Mouse (Mus musculus): ENCODE measurements around the gene Mrpl51. TPM values are rescaled to one million over a fixed set of nuclear protein-coding genes. Genes with fewer than 3 reads are reported as not detected.
A peak's percentile ranks its signal among the peaks of the same experiment; 100 is the strongest.
"Not testable (repeated sequence)": the region's sequence is repeated elsewhere in the genome, so short reads cannot be mapped to it uniquely, and the experiment has no call there.

The Mrpl51 gene
- total RNA-seq, 1 experiment = 184 TPM

DNA sequence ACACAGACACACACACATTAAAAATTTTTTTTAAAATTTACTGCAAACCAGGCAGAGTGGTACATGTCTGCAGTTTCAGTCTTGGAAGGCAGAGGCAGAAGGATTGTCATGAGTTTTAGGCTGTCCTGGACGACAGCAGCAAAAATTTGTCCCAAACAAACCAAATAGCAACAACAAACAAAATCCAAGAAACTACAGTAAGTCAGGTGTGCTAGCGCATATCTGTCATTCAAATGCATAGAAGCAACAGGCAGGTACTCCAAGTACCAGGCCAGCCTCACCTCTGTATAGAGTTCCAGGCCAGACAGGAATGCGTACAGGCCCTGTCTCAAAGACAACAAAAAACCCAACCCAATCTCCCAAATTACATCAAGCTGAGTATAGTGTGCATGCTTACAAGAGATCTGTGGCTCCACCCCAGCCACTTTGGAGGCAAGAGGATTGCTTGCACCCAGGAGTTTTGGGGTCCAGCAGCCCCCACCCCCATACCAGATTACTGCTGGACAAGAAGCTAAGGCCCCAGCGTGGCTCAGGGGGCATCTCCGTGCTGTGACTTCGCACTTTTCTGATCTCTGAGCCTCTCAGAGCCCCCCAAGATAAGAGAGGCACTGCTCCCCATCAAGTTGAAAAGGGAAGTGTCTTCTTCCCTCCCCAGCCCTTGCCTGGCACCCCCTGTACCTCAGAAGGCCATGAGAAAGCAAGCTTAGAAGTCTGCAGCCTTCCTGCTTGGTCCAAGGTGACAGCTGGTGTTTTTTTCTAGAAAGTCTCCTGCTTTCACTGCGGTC, 31.6 kb upstream of the Mrpl51 start:
- in situ Hi-C loops (cut with MboI; ENCODE audit: low sequenced_read_pairs in 2 of 2, unreplicated experiment in 2 of 2) = no loop called here
- H3K4me3 ChIP-seq (ENCODE audit: insufficient read depth in 1 of 2, low read depth in 1 of 2, low read length in 2 of 2, poor library complexity in 1 of 2, severe bottlenecking in 1 of 2) = peak overlapping the region in 1 of 2 experiments; percentile 6; a peak in 2 of 4 replicates
- H3K27ac ChIP-seq (ENCODE audit: insufficient read depth, low read depth, low read length, poor library complexity, severe bottlenecking) = peak overlapping the region; percentile 87
- H3K4me1 ChIP-seq (ENCODE audit: control insufficient read depth in 2 of 2, insufficient read depth in 2 of 2, low read length in 2 of 2, poor library complexity in 1 of 2) = peaks cover 0 to 11% of the 10 kb centered on the region in 2 experiments; a peak in 2 of 4 replicates
- no peak for DNase-seq (ENCODE audit: low read depth, low spot score)
- TF ChIP-seq ZC3H11A (IDR thresholded peaks at IDR 0.05; ENCODE audit: borderline replicate concordance, low read depth, low read length) (no peak), CHD2 (IDR thresholded peaks at IDR 0.05; ENCODE audit: low read depth, low read length) (no peak), MAFK (IDR thresholded peaks at IDR 0.05; ENCODE audit: insufficient read depth, low read depth, low read length) (no peak), HCFC1 (IDR thresholded peaks at IDR 0.05; ENCODE audit: borderline replicate concordance, insufficient read depth, low read length) (no peak), ZNF384 (IDR thresholded peaks at IDR 0.05; ENCODE audit: low read depth, low read length) (no peak)
- H3K36me3 ChIP-seq (ENCODE audit: control insufficient read depth, insufficient read depth, low read length, poor library complexity, severe bottlenecking) = peaks cover 32% of the 10 kb centered on the region
- H3K9me3 ChIP-seq (ENCODE audit: control insufficient read depth, insufficient read depth, low read depth, low read length) = no peaks in the 10 kb centered on the region
- peak overlapping the region; percentile 50 for H3K9ac ChIP-seq (ENCODE audit: insufficient read depth, low read depth, low read length, poor library complexity, severe bottlenecking)

DNA sequence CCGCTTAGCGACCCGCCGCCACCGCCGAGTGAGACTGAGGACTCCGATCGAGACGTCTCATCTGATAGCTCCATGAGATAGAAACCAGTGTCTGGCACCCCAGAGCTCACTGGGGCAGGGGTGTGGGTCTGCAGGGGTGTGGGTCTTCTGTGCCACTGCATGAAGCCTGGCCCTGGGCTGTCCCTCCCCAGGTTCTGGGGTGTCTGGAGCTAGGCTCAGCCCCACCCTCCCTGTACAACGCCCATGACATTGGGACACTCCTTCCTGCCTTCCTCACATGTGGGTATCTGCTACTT, 31.1 kb upstream of the Mrpl51 start:
- DNase-seq (ENCODE audit: low read depth, low spot score) = no peak
- Histone ChIP-seq H3K4me3 (ENCODE audit: insufficient read depth in 1 of 2, low read depth in 1 of 2, low read length in 2 of 2, poor library complexity in 1 of 2, severe bottlenecking in 1 of 2) (peak overlapping the region in 1 of 2 experiments; percentile 6; a peak in 2 of 4 replicates), H3K27ac (ENCODE audit: insufficient read depth, low read depth, low read length, poor library complexity, severe bottlenecking) (peak overlapping the region; percentile 87), H3K9me3 (ENCODE audit: control insufficient read depth, insufficient read depth, low read depth, low read length) (no peaks in the 10 kb centered on the region), H3K36me3 (ENCODE audit: control insufficient read depth, insufficient read depth, low read length, poor library complexity, severe bottlenecking) (peaks cover 35% of the 10 kb centered on the region), H3K4me1 (ENCODE audit: control insufficient read depth in 2 of 2, insufficient read depth in 2 of 2, low read length in 2 of 2, poor library complexity in 1 of 2) (peaks cover 0 to 11% of the 10 kb centered on the region in 2 experiments; a peak in 2 of 4 replicates), H3K9ac (ENCODE audit: insufficient read depth, low read depth, low read length, poor library complexity, severe bottlenecking) (peak overlapping the region; percentile 50)
- no peak for TF ChIP-seq HCFC1 (IDR thresholded peaks at IDR 0.05; ENCODE audit: borderline replicate concordance, insufficient read depth, low read length)
- TF ChIP-seq ZC3H11A (IDR thresholded peaks at IDR 0.05; ENCODE audit: borderline replicate concordance, low read depth, low read length) = no peak
- no peak for TF ChIP-seq ZNF384 (IDR thresholded peaks at IDR 0.05; ENCODE audit: low read depth, low read length)
- no peak for TF ChIP-seq MAFK (IDR thresholded peaks at IDR 0.05; ENCODE audit: insufficient read depth, low read depth, low read length)
- no peak for TF ChIP-seq CHD2 (IDR thresholded peaks at IDR 0.05; ENCODE audit: low read depth, low read length)
- in situ Hi-C loops (cut with MboI; ENCODE audit: low sequenced_read_pairs in 2 of 2, unreplicated experiment in 2 of 2) = no loop called here

DNA sequence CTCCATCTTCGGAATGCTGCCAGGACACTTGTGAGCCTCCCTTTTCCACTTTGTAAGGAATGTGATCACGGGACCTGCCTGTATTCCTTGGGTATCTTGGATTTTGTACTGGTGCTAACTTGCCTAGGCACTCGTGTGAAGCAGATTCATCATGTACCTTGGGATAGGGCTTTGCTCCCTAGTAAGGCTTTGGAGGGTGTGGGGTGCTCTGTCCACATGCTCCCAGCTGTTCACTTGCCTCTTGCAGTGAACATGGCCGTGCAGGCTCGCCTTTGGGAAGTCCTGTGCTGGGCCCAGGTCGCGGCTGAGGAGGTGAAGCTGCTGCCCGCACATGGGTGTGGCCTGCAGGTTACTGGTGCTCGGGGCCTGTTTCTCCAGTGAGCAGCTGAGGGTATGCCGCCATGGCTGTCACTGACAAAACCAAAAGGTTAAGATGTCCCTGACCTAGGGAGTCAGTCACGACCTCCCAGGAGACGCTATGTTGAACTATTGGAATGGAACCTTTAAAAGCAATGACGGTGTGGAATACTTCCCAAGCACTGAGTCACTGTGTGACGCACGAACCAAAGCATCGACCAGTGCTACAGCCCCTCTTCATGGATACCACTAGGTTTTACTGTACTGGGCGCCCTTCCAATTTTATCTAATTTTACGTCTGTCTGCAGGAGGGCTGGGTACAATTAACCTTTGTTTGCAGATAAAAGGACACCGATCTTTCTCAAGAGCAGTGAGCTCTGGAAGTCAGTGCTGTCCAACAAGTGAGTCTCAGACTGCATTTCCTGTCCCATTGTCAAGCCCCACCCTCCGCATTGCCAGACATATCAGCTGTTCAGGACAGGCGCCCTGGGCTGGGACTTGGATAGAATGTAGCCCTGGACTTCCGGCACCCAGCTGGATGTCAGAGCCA, 30.5 kb upstream of the Mrpl51 start:
- Histone ChIP-seq H3K36me3 (ENCODE audit: control insufficient read depth, insufficient read depth, low read length, poor library complexity, severe bottlenecking) (peaks cover 35% of the 10 kb centered on the region), H3K9ac (ENCODE audit: insufficient read depth, low read depth, low read length, poor library complexity, severe bottlenecking) (peak overlapping the region; percentile 50), H3K4me3 (ENCODE audit: insufficient read depth in 1 of 2, low read depth in 1 of 2, low read length in 2 of 2, poor library complexity in 1 of 2, severe bottlenecking in 1 of 2) (peak overlapping the region in 1 of 2 experiments; percentile 0; a peak in 1 of 4 replicates), H3K4me1 (ENCODE audit: control insufficient read depth in 2 of 2, insufficient read depth in 2 of 2, low read length in 2 of 2, poor library complexity in 1 of 2) (peaks cover 0 to 11% of the 10 kb centered on the region in 2 experiments; a peak in 2 of 4 replicates), H3K9me3 (ENCODE audit: control insufficient read depth, insufficient read depth, low read depth, low read length) (no peaks in the 10 kb centered on the region), H3K27ac (ENCODE audit: insufficient read depth, low read depth, low read length, poor library complexity, severe bottlenecking) (peak overlapping the region; percentile 87)
- TF ChIP-seq HCFC1 (IDR thresholded peaks at IDR 0.05; ENCODE audit: borderline replicate concordance, insufficient read depth, low read length) (0 out of 2 replicates have a peak, but pooled peaks have one; percentile 56), ZNF384 (IDR thresholded peaks at IDR 0.05; ENCODE audit: low read depth, low read length) (no peak), CHD2 (IDR thresholded peaks at IDR 0.05; ENCODE audit: low read depth, low read length) (peak; percentile 55)
- in situ Hi-C loops (cut with MboI; ENCODE audit: low sequenced_read_pairs in 2 of 2, unreplicated experiment in 2 of 2) = no loop called here
- DNase-seq (ENCODE audit: low read depth, low spot score) = peak; percentile 84

DNA sequence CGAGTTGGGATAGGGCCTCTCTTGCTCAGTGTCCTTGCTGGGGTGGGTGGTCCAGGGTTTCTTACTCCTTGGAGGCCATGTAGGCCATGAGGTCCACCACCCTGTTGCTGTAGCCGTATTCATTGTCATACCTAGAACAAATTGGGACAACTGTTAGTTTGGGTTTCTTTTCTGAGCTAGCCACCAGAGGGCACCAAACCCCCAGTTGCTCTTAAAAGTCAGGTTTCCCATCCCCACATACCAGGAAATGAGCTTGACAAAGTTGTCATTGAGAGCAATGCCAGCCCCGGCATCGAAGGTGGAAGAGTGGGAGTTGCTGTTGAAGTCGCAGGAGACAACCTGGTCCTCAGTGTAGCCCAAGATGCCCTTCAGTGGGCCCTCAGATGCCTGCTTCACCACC, 29.6 kb upstream of the Mrpl51 start:
- in situ Hi-C loops (cut with MboI; ENCODE audit: low sequenced_read_pairs in 2 of 2, unreplicated experiment in 2 of 2); DNase-seq (ENCODE audit: low read depth, low spot score); H3K27ac ChIP-seq (ENCODE audit: insufficient read depth, low read depth, low read length, poor library complexity, severe bottlenecking); H3K9ac ChIP-seq (ENCODE audit: insufficient read depth, low read depth, low read length, poor library complexity, severe bottlenecking); H3K9me3 ChIP-seq (ENCODE audit: control insufficient read depth, insufficient read depth, low read depth, low read length): not testable (repeated sequence)
- Histone ChIP-seq H3K4me1 (ENCODE audit: control insufficient read depth in 2 of 2, insufficient read depth in 2 of 2, low read length in 2 of 2, poor library complexity in 1 of 2) (peaks cover 0 to 11% of the 10 kb centered on the region in 2 experiments; a peak in 2 of 4 replicates), H3K4me3 (ENCODE audit: insufficient read depth in 1 of 2, low read depth in 1 of 2, low read length in 2 of 2, poor library complexity in 1 of 2, severe bottlenecking in 1 of 2) (peak overlapping the region in 1 of 2 experiments; percentile 8; a peak in 1 of 4 replicates), H3K36me3 (ENCODE audit: control insufficient read depth, insufficient read depth, low read length, poor library complexity, severe bottlenecking) (peaks cover 35% of the 10 kb centered on the region)

DNA sequence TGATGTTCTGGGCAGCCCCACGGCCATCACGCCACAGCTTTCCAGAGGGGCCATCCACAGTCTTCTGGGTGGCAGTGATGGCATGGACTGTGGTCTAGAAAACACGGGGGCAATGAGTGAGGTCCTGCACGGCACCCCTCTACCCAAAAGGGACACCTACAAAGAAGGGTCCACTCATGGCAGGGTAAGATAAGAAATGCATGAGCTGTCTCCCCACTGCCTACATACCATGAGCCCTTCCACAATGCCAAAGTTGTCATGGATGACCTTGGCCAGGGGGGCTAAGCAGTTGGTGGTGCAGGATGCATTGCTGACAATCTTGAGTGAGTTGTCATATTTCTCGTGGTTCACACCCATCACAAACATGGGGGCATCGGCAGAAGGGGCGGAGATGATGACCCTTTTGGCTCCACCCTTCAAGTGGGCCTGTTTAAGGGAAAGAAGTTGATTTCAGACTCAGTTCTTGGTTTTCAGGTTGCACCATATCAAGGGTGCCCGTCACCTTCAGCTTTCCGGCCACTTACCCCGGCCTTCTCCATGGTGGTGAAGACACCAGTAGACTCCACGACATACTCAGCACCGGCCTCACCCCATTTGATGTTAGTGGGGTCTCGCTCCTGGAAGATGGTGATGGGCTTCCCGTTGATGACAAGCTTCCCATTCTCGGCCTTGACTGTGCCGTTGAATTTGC, 28.8 kb upstream of the Mrpl51 start:
- in situ Hi-C loops (cut with MboI; ENCODE audit: low sequenced_read_pairs in 2 of 2, unreplicated experiment in 2 of 2); H3K9ac ChIP-seq (ENCODE audit: insufficient read depth, low read depth, low read length, poor library complexity, severe bottlenecking); H3K27ac ChIP-seq (ENCODE audit: insufficient read depth, low read depth, low read length, poor library complexity, severe bottlenecking); H3K9me3 ChIP-seq (ENCODE audit: control insufficient read depth, insufficient read depth, low read depth, low read length); DNase-seq (ENCODE audit: low read depth, low spot score): not testable (repeated sequence)
- peaks cover 0 to 14% of the 10 kb centered on the region in 2 experiments; a peak in 2 of 4 replicates for H3K4me1 ChIP-seq (ENCODE audit: control insufficient read depth in 2 of 2, insufficient read depth in 2 of 2, low read length in 2 of 2, poor library complexity in 1 of 2)
- peak overlapping the region in 1 of 2 experiments; percentile 99; a peak in 2 of 4 replicates for H3K4me3 ChIP-seq (ENCODE audit: insufficient read depth in 1 of 2, low read depth in 1 of 2, low read length in 2 of 2, poor library complexity in 1 of 2, severe bottlenecking in 1 of 2)
- peaks cover 40% of the 10 kb centered on the region for H3K36me3 ChIP-seq (ENCODE audit: control insufficient read depth, insufficient read depth, low read length, poor library complexity, severe bottlenecking)

Data from ES-E14 (cell line).